Mouse (Mus musculus) myocyte (in vitro differentiated cells): ENCODE measurements around the gene Ripply3.

Source experiments
- CEBPB ChIP-seq: IDR thresholded peaks from 2 replicates; pipeline ENCODE4 v1.6.1; 2011; ENCODE audit warnings: mild to moderate bottlenecking, moderate library complexity; ENCODE audit not compliant: poor library complexity, insufficient read depth, severe bottlenecking
- E2F4 ChIP-seq: IDR thresholded peaks from one replicate; pipeline ENCODE4 v1.6.1; 2011; ENCODE audit warnings: mild to moderate bottlenecking, control low read depth, moderate library complexity; ENCODE audit not compliant: insufficient read depth
- MAX ChIP-seq: IDR thresholded peaks from one replicate; pipeline ENCODE4 v1.6.1; 2011; ENCODE audit warnings: low read depth, mild to moderate bottlenecking, control low read depth
- MYOD1 ChIP-seq, 3 experiments: IDR thresholded peaks; one replicate each; pipeline ENCODE4 v1.6.1; 2011; ENCODE audit warnings: control low read depth in 2 of 3, low read depth in 2 of 3, mild to moderate bottlenecking in 2 of 3, moderate library complexity in 1 of 3; ENCODE audit not compliant: insufficient read length in 2 of 3, control insufficient read depth in 1 of 3
- POLR2A ChIP-seq: IDR thresholded peaks from one replicate; pipeline ENCODE4 v1.6.1; 2011; ENCODE audit warnings: low read depth, mild to moderate bottlenecking, control low read depth, moderate library complexity; ENCODE audit not compliant: insufficient read length
- POLR2AphosphoS2 ChIP-seq: IDR thresholded peaks from one replicate; pipeline ENCODE4 v1.6.1; 2011; ENCODE audit warnings: low read depth, control low read depth; ENCODE audit not compliant: insufficient read length
- SRF ChIP-seq: IDR thresholded peaks from one replicate; pipeline ENCODE4 v1.6.1; 2011; ENCODE audit warnings: low read depth; ENCODE audit not compliant: control insufficient read depth, insufficient read length
- TCF3 ChIP-seq: IDR thresholded peaks from one replicate; pipeline ENCODE4 v1.6.1; 2011; ENCODE audit warnings: low read depth, control low read depth; ENCODE audit not compliant: insufficient read length
- USF1 ChIP-seq: IDR thresholded peaks from one replicate; pipeline ENCODE4 v1.6.1; 2011; ENCODE audit warnings: low read depth, mild to moderate bottlenecking, control low read depth, moderate library complexity

DNA sequence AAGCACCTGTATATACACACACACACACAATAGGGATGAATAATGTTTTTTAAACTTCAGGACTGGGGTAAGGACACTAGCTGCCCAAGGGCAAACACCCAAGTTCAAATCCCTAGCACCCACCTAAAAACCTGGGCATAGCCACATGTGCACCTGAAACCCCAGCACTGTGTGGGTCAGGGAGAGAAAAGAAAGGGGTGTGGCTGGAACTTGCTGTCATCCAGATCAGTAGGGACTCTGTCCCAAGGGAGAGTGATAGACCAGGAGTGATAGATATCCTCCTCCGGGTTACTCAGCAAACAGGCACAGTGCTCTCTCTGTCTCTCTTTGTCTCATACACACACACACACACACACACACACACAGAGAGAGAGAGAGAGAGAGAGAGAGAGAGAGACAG, 16.8 kb upstream of the Ripply3 start:
- no peak for TF ChIP-seq POLR2A
- TF ChIP-seq MYOD1 (IDR thresholded peaks at IDR 0.05; ENCODE audit: control insufficient read depth in 1 of 3, insufficient read length in 2 of 3, low read depth in 2 of 3) = no peak
- no peak for TF ChIP-seq E2F4
- no peak for TF ChIP-seq MAX
- no peak for TF ChIP-seq POLR2AphosphoS2
- no peak for TF ChIP-seq CEBPB
- no peak for TF ChIP-seq USF1
- no peak for TF ChIP-seq SRF
- TF ChIP-seq TCF3 = no peak
